Comparison of ENCODE assay signal across 23 mouse cellular contexts in the genomic region with DNA sequence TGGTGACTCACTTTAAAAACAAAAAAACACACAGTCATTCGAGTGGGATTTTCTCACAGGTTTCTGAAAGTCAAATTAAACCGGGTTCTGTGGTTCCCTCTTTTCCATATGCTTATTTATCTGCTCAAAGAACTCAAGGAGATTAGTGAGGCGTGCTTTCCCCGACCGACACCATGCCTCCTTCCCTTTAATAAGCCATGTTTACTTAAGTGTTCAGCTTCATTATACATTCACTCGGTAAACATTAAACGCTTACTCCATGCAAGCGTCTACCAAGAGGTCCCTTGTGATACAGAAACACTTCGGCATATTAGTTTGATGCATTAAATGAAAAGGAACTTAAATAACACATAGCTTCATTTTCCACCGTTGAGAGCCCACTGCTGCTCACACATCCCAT.
DNase-seq lines count a peak whose midpoint lies in the region; ATAC-seq and TF ChIP-seq lines count a peak whose summit lies in the region.
"Had no signal": no experiment of that assay in that cellular context is flagged by ENCODE, and none has a peak within 500 bp of the region (broad histone marks: within the 10 kb centered on the region; RNA-seq: fewer than 3 reads in every experiment).

No protein-coding gene starts in this region.

- H3K9me3 ChIP-seq in kidney, embryonic 15.5 days (replicated peaks): no peaks in the 10 kb centered on the region
- no peaks in the 10 kb centered on the region for H3K9me3 ChIP-seq in midbrain, embryonic 11.5 days (ENCODE audit: control insufficient read depth, low read length)
- H3K9me3 ChIP-seq in midbrain, postnatal 0 days (ENCODE audit: low read length): no peaks in the 10 kb centered on the region
- H3K9me3 ChIP-seq in stomach, postnatal 0 days (ENCODE audit: control insufficient read depth, low read length): no peaks in the 10 kb centered on the region
- H3K9me3 ChIP-seq: G1E had no signal

- H3K4me3 ChIP-seq in kidney, embryonic 15.5 days (replicated peaks): no peak overlapping the region
- no peak overlapping the region for H3K4me3 ChIP-seq in midbrain, embryonic 11.5 days (ENCODE audit: low read depth, low read length)
- no peak overlapping the region for H3K4me3 ChIP-seq in midbrain, postnatal 0 days (ENCODE audit: low read depth, low read length)
- H3K4me3 ChIP-seq in stomach, postnatal 0 days (ENCODE audit: low read depth, low read length): no peak overlapping the region

- 62% methylated on average over 10 of the region's 10 CpGs for WGBS in kidney, embryonic 15.5 days
- 58% methylated on average over 10 of the region's 10 CpGs for WGBS in midbrain, embryonic 11.5 days
- 52% methylated on average over 10 of the region's 10 CpGs for WGBS in midbrain, postnatal 0 days
- 31% methylated on average over 10 of the region's 10 CpGs for WGBS in stomach, postnatal 0 days

- H3K36me3 ChIP-seq in kidney, embryonic 15.5 days: no peaks in the 10 kb centered on the region
- H3K36me3 ChIP-seq in midbrain, embryonic 11.5 days (ENCODE audit: control insufficient read depth, insufficient read depth, low read length): no peaks in the 10 kb centered on the region
- no peaks in the 10 kb centered on the region for H3K36me3 ChIP-seq in midbrain, postnatal 0 days (ENCODE audit: insufficient read depth, low read length)
- H3K36me3 ChIP-seq in stomach, postnatal 0 days (ENCODE audit: control insufficient read depth, insufficient read depth, low read length): no peaks in the 10 kb centered on the region
- H3K36me3 ChIP-seq: G1E had no signal

- peaks cover 40% of the 10 kb centered on the region for H3K4me1 ChIP-seq in kidney, embryonic 15.5 days
- no peaks in the 10 kb centered on the region for H3K4me1 ChIP-seq in midbrain, embryonic 11.5 days (ENCODE audit: control insufficient read depth, insufficient read depth, low read length)
- no peaks in the 10 kb centered on the region for H3K4me1 ChIP-seq in midbrain, postnatal 0 days (ENCODE audit: insufficient read depth, low read length)
- H3K4me1 ChIP-seq in stomach, postnatal 0 days (replicated peaks; ENCODE audit: control insufficient read depth, insufficient read depth): no peaks in the 10 kb centered on the region

- H3K27me3 ChIP-seq in kidney, embryonic 15.5 days: no peaks in the 10 kb centered on the region
- no peaks in the 10 kb centered on the region for H3K27me3 ChIP-seq in midbrain, embryonic 11.5 days (ENCODE audit: control insufficient read depth, insufficient read depth, low read length)
- no peaks in the 10 kb centered on the region for H3K27me3 ChIP-seq in midbrain, postnatal 0 days (ENCODE audit: insufficient read depth, low read length)
- H3K27me3 ChIP-seq in stomach, postnatal 0 days (ENCODE audit: control insufficient read depth, insufficient read depth, low read length): no peaks in the 10 kb centered on the region
- H3K27me3 ChIP-seq: CH12.LX, Patski had no signal

- TF ChIP-seq CTCF in midbrain, postnatal 0 days (IDR thresholded peaks at IDR 0.05): no peak
- TF ChIP-seq CTCF in stomach, postnatal 0 days (IDR thresholded peaks at IDR 0.05; ENCODE audit: low read depth): no peak

- no peak for ATAC-seq in kidney, embryonic 15.5 days (replicated peaks; ENCODE audit: low FRiP score)
- ATAC-seq in midbrain, embryonic 11.5 days (ENCODE audit: low FRiP score): no peak
- no peak for ATAC-seq in midbrain, postnatal 0 days (ENCODE audit: low FRiP score)
- ATAC-seq in stomach, postnatal 0 days (ENCODE audit: low FRiP score, low TSS enrichment): peak; percentile 72
- ATAC-seq: activated CD4-positive, CD25-positive, alpha-beta regulatory T cell, adult 4 months; CD4-positive, CD25-positive, alpha-beta regulatory T cell, adult 4 months; Patski had no signal

- no peak for DNase-seq in kidney, postnatal 14 days
- DNase-seq in midbrain, embryonic 11.5 days (ENCODE audit: low spot score, missing footprints): peak; percentile 78
- no peak for DNase-seq in midbrain, postnatal 0 days (ENCODE audit: low spot score)
- peak; percentile 23 for DNase-seq in brain, adult 2 months (ENCODE audit: low read depth, low spot score)
- DNase-seq in stomach, postnatal 0 days (ENCODE audit: low spot score): no peak
- no peak for DNase-seq in gastrocnemius, postnatal 25 days
- no peak for DNase-seq in heart, adult 9 months (ENCODE audit: low spot score in 2 of 2)
- DNase-seq: adrenal gland, adult 2 months; adrenal gland, adult 8-10 months; adrenal gland, postnatal 10 days; adrenal gland, postnatal 14 days; adrenal gland, postnatal 25 days; adrenal gland, postnatal 36 days; B cell, adult 2 months; cerebellum, adult 11 months; cerebellum, adult 11-12 months; cerebellum, adult 18-20 months had no signal

- H3K27ac ChIP-seq in kidney, embryonic 15.5 days: peak overlapping the region; percentile 2; the same call in 1 of the 2 replicates
- no peak overlapping the region for H3K27ac ChIP-seq in midbrain, embryonic 11.5 days (ENCODE audit: low read depth, low read length)
- no peak overlapping the region for H3K27ac ChIP-seq in midbrain, postnatal 0 days (ENCODE audit: low read depth, low read length)
- H3K27ac ChIP-seq in stomach, postnatal 0 days (replicated peaks): no peak overlapping the region

- no peak overlapping the region for H3K4me2 ChIP-seq in kidney, embryonic 15.5 days
- H3K4me2 ChIP-seq in midbrain, embryonic 11.5 days: no peak overlapping the region
- no peak overlapping the region for H3K4me2 ChIP-seq in midbrain, postnatal 0 days (ENCODE audit: low read depth, low read length, poor library complexity, severe bottlenecking)
- no peak overlapping the region for H3K4me2 ChIP-seq in stomach, postnatal 0 days (replicated peaks; ENCODE audit: low read depth)

- TF ChIP-seq EP300 in stomach, postnatal 0 days (optimal IDR thresholded peaks at IDR 0.05): no peak

- no peak overlapping the region for H3K9ac ChIP-seq in kidney, embryonic 15.5 days
- no peak overlapping the region for H3K9ac ChIP-seq in midbrain, embryonic 11.5 days (ENCODE audit: low read length)
- H3K9ac ChIP-seq in midbrain, postnatal 0 days (replicated peaks; ENCODE audit: low read length, poor library complexity, severe bottlenecking): no peak overlapping the region
- H3K9ac ChIP-seq in stomach, postnatal 0 days (ENCODE audit: low read length): no peak overlapping the region

Comparison
In these comparisons a context has a peak if more than half of its experiments do, and no peak if none do; other contexts are left out.
1. DNase-seq: peak in midbrain, embryonic 11.5 days (single experiment) and brain, adult 2 months (single experiment); none in kidney, postnatal 14 days (single experiment), midbrain, postnatal 0 days (single experiment), stomach, postnatal 0 days (single experiment), gastrocnemius, postnatal 25 days (single experiment) and heart, adult 9 months (0 of 2).